Mouse (Mus musculus) liver, embryonic 13.5 days (tissue): Measurements from ENCODE around the gene Bcl2a1a. TPM values are rescaled to one million over a fixed set of nuclear protein-coding genes. Genes with fewer than 3 reads are reported as not detected.
"Not testable (repeated sequence)": the region's sequence is repeated elsewhere in the genome, so short reads cannot be mapped to it uniquely, and the experiment has no call there.

ENCODE experiments used
- ATAC-seq: fragments of 200-750 bp; cut with Nextera tagmentation; 2 replicates; pipeline ENCODE4 v1.8.0; 2017; ENCODE audit warnings: low read depth, mild to moderate bottlenecking, moderate number of reproducible peaks, moderate library complexity
- DNase-seq: peaks from one replicate; pipeline ENCODE4 v3.0.0; 2022
- H3K27ac ChIP-seq: fragments of 300-500 bp; sonication (generic); 2 replicates; pipeline ENCODE4 v1.5.1; 2015; ENCODE audit warnings: moderate library complexity, mild to moderate bottlenecking, inconsistent platforms
- H3K27me3 ChIP-seq: fragments of 300-500 bp; sonication (generic); 2 replicates; pipeline ENCODE4 v1.6.1; 2015; ENCODE audit warnings: mild to moderate bottlenecking, inconsistent platforms
- H3K36me3 ChIP-seq: fragments of 300-500 bp; sonication (generic); 2 replicates; pipeline ENCODE4 v1.6.1; 2015; ENCODE audit warnings: mild to moderate bottlenecking, inconsistent platforms
- H3K4me1 ChIP-seq: fragments of 300-500 bp; sonication (generic); replicated peaks from 2 replicates; pipeline ENCODE4 v1.6.1; 2015; ENCODE audit warnings: inconsistent platforms
- H3K4me2 ChIP-seq: fragments of 300-500 bp; sonication (generic); 2 replicates; pipeline ENCODE4 v1.6.1; 2015; ENCODE audit warnings: inconsistent platforms, mild to moderate bottlenecking, moderate library complexity
- H3K4me3 ChIP-seq: fragments of 300-500 bp; sonication (generic); replicated peaks from 2 replicates; pipeline ENCODE4 v1.5.1; 2015; ENCODE audit warnings: mild to moderate bottlenecking, inconsistent platforms
- H3K9ac ChIP-seq: fragments of 300-500 bp; sonication (generic); 2 replicates; pipeline ENCODE4 v1.6.1; 2015; ENCODE audit warnings: mild to moderate bottlenecking, inconsistent platforms
- H3K9me3 ChIP-seq: fragments of 300-500 bp; sonication (generic); replicated peaks from 2 replicates; pipeline ENCODE4 v1.6.1; 2016; ENCODE audit warnings: inconsistent platforms
- WGBS: fragments of 180-500 bp; shearing (Covaris S2); methylation state at CpG from one replicate; pipeline ENCODE4 v1.1.7; 2015; ENCODE audit not compliant: insufficient replicate concordance; 5-methylcytosine and 5-hydroxymethylcytosine counted together
- polyA plus RNA-seq: library from polyadenylated mRNA; unstranded; fragments of >200 nt; fragmentation: Nextera tagmentation; extraction: Ambion mirVana; gene quantifications from 2 replicates; pipeline ENCODE4 v1.2.1, GENCODE M21; 2015

The Bcl2a1a gene
- 0.15 and 0.72 TPM in 2 replicates for polyA plus RNA-seq

- not testable (repeated sequence) for ATAC-seq, DNase-seq, H3K4me3 ChIP-seq, H3K4me2 ChIP-seq, H3K4me1 ChIP-seq, H3K27me3 ChIP-seq, H3K36me3 ChIP-seq, H3K9me3 ChIP-seq, H3K27ac ChIP-seq, H3K9ac ChIP-seq
- 52% methylated on average over 5 of the region's 5 CpGs for WGBS
Measured at GRCm38 (mm10) chr9:88956670-88957153, at the start of gene Bcl2a1a. Gene Bcl2a1a, plus strand, starts transcription at chr9:88956900.

- DNase-seq, H3K27ac ChIP-seq, H3K27me3 ChIP-seq, H3K9me3 ChIP-seq, H3K4me2 ChIP-seq, ATAC-seq, H3K4me1 ChIP-seq, H3K36me3 ChIP-seq, H3K9ac ChIP-seq, H3K4me3 ChIP-seq: not testable (repeated sequence)
- 44% methylated on average over 5 of the region's 5 CpGs for WGBS
Measured at GRCm38 (mm10) chr9:88916576-88916975, 40.1 kb upstream of the Bcl2a1a start.

- H3K27me3 ChIP-seq, H3K9me3 ChIP-seq, H3K4me2 ChIP-seq, H3K4me1 ChIP-seq, H3K4me3 ChIP-seq, ATAC-seq, H3K36me3 ChIP-seq, DNase-seq, H3K9ac ChIP-seq, H3K27ac ChIP-seq: not testable (repeated sequence)
- WGBS = 5% methylated on average over 1 of the region's 3 CpGs
Measured at GRCm38 (mm10) chr9:88938312-88938711, 18.4 kb upstream of the Bcl2a1a start.

- not testable (repeated sequence) for DNase-seq
Measured at GRCm38 (mm10) chr9:88951466-88951865, 5.2 kb upstream of the Bcl2a1a start.

GRCm38 (mm10) chr9:88953151-88953550, 3.5 kb upstream of the Bcl2a1a start:
- H3K4me3 ChIP-seq, H3K4me1 ChIP-seq, H3K9ac ChIP-seq, H3K4me2 ChIP-seq, H3K27ac ChIP-seq, ATAC-seq, H3K9me3 ChIP-seq, DNase-seq, H3K27me3 ChIP-seq, H3K36me3 ChIP-seq: not testable (repeated sequence)

More at GRCm38 (mm10) chr9:88951466-88951865, 5.2 kb upstream of the Bcl2a1a start:
- not testable (repeated sequence) for ATAC-seq, H3K4me3 ChIP-seq, H3K27me3 ChIP-seq, H3K27ac ChIP-seq, H3K9ac ChIP-seq, H3K4me2 ChIP-seq, H3K4me1 ChIP-seq, H3K36me3 ChIP-seq, H3K9me3 ChIP-seq

- not testable (repeated sequence) for H3K4me1 ChIP-seq, H3K9me3 ChIP-seq, H3K9ac ChIP-seq, H3K4me2 ChIP-seq, ATAC-seq, H3K36me3 ChIP-seq, H3K27me3 ChIP-seq, DNase-seq, H3K4me3 ChIP-seq, H3K27ac ChIP-seq
- no CpG with 5 or more reads among the region's 1 CpGs for WGBS
Measured at GRCm38 (mm10) chr9:88955224-88955623, 1.5 kb upstream of the Bcl2a1a start.

GRCm38 (mm10) chr9:88956035-88956434, 665 bp upstream of the Bcl2a1a start:
- not testable (repeated sequence) for H3K4me3 ChIP-seq, H3K27me3 ChIP-seq, ATAC-seq, H3K9ac ChIP-seq, H3K4me2 ChIP-seq, DNase-seq, H3K4me1 ChIP-seq, H3K36me3 ChIP-seq, H3K27ac ChIP-seq, H3K9me3 ChIP-seq
- 67% methylated on average over 3 of the region's 4 CpGs for WGBS

GRCm38 (mm10) chr9:88958891-88959290, 2.2 kb downstream of the Bcl2a1a start:
- Histone ChIP-seq H3K36me3 (no peaks in the 10 kb centered on the region), H3K9me3 (no peaks in the 10 kb centered on the region), H3K27me3 (no peaks in the 10 kb centered on the region), H3K4me1 (no peaks in the 10 kb centered on the region), H3K27ac (no peak overlapping the region), H3K4me2 (no peak overlapping the region), H3K9ac (no peak overlapping the region), H3K4me3 (no peak overlapping the region)
- no peak for ATAC-seq
- no peak for DNase-seq
- WGBS = 57% methylated on average over 3 of the region's 3 CpGs

GRCm38 (mm10) chr9:88959981-88960380, 3.3 kb downstream of the Bcl2a1a start:
- DNase-seq, H3K9me3 ChIP-seq, H3K36me3 ChIP-seq, H3K4me1 ChIP-seq, H3K4me2 ChIP-seq, H3K27me3 ChIP-seq, H3K4me3 ChIP-seq, H3K9ac ChIP-seq, H3K27ac ChIP-seq, ATAC-seq: not testable (repeated sequence)
- 19% methylated on average over 1 of the region's 1 CpGs for WGBS

GRCm38 (mm10) chr9:88966462-88966861, 9.8 kb downstream of the Bcl2a1a start:
- H3K27me3 ChIP-seq, H3K4me2 ChIP-seq, H3K36me3 ChIP-seq, H3K9ac ChIP-seq, H3K4me3 ChIP-seq, H3K4me1 ChIP-seq, H3K27ac ChIP-seq, DNase-seq, H3K9me3 ChIP-seq, ATAC-seq: not testable (repeated sequence)
- WGBS = 80% methylated on average over 1 of the region's 6 CpGs

- ATAC-seq, H3K27me3 ChIP-seq: not testable (repeated sequence)
- 57% methylated on average over 1 of the region's 2 CpGs for WGBS
Measured at GRCm38 (mm10) chr9:88969502-88969901, 12.8 kb downstream of the Bcl2a1a start.

GRCm38 (mm10) chr9:88976875-88977274, 20.2 kb downstream of the Bcl2a1a start:
- ATAC-seq, DNase-seq, H3K9me3 ChIP-seq, H3K4me2 ChIP-seq, H3K27ac ChIP-seq, H3K4me3 ChIP-seq, H3K4me1 ChIP-seq, H3K27me3 ChIP-seq, H3K36me3 ChIP-seq, H3K9ac ChIP-seq: not testable (repeated sequence)
- WGBS = 50% methylated on average over 4 of the region's 4 CpGs

More at GRCm38 (mm10) chr9:88969502-88969901, 12.8 kb downstream of the Bcl2a1a start:
- H3K4me1 ChIP-seq, H3K9me3 ChIP-seq, H3K27ac ChIP-seq, H3K36me3 ChIP-seq, H3K4me2 ChIP-seq, DNase-seq, H3K9ac ChIP-seq, H3K4me3 ChIP-seq: not testable (repeated sequence)
